Mouse (Mus musculus) kidney, postnatal 0 days (tissue): Measurements from ENCODE around the gene Gmfb. TPM values are rescaled to one million over a fixed set of nuclear protein-coding genes. Genes with fewer than 3 reads are reported as not detected.
A peak's percentile ranks its signal among the peaks of the same experiment; 100 is the strongest.

Experiments used
- ATAC-seq: fragments of 200-750 bp; cut with Nextera tagmentation; replicated peaks from 2 replicates; pipeline ENCODE4 v1.8.0; 2017; ENCODE audit warnings: low read depth, moderate number of reproducible peaks, moderate TSS enrichment, moderate library complexity; ENCODE audit not compliant: low FRiP score
- DNase-seq: peaks from one replicate; pipeline ENCODE4 v3.0.0-alpha.2; 2016; ENCODE audit warnings: low spot score
- H3K27ac ChIP-seq: fragments of 300-500 bp; sonication (generic); 2 replicates; pipeline ENCODE4 v1.5.1; 2014; ENCODE audit warnings: mild to moderate bottlenecking
- H3K27me3 ChIP-seq: fragments of 300-500 bp; sonication (generic); 2 replicates; pipeline ENCODE4 v1.6.1; 2014; ENCODE audit warnings: low read length, mixed read lengths; ENCODE audit not compliant: insufficient read depth
- H3K36me3 ChIP-seq: fragments of 300-500 bp; sonication (generic); 2 replicates; pipeline ENCODE4 v1.6.1; 2014; ENCODE audit warnings: low read length, mixed read lengths; ENCODE audit not compliant: insufficient read depth
- H3K4me1 ChIP-seq: fragments of 300-500 bp; sonication (generic); replicated peaks from 2 replicates; pipeline ENCODE4 v1.6.1; 2014; ENCODE audit warnings: antibody characterized with exemption, low read length, mixed read lengths; ENCODE audit not compliant: insufficient read depth
- H3K4me2 ChIP-seq: fragments of 300-500 bp; sonication (generic); 2 replicates; pipeline ENCODE4 v1.6.1; 2014; ENCODE audit warnings: mild to moderate bottlenecking, low read length, moderate library complexity, mixed read lengths
- H3K4me3 ChIP-seq: fragments of 300-500 bp; sonication (generic); replicated peaks from 2 replicates; pipeline ENCODE4 v1.5.1; 2014; ENCODE audit warnings: low read depth, low read length
- H3K9ac ChIP-seq: fragments of 300-500 bp; sonication (generic); 2 replicates; pipeline ENCODE4 v1.6.1; 2014; ENCODE audit warnings: low read depth, low read length
- H3K9me3 ChIP-seq: fragments of 300-500 bp; sonication (generic); replicated peaks from 2 replicates; pipeline ENCODE4 v1.6.1; 2016; ENCODE audit warnings: low read length, inconsistent platforms, mixed read lengths
- CTCF ChIP-seq: IDR thresholded peaks from 2 replicates; pipeline ENCODE4 v1.5.1; 2016; ENCODE audit warnings: antibody characterized with exemption, low read depth, mild to moderate bottlenecking, moderate library complexity
- WGBS: fragments of 180-500 bp; shearing (Covaris S2); extraction: QIAGEN DNeasy Blood & Tissue Kit; methylation state at CpG from one replicate; pipeline ENCODE4 v1.1.7; 2014; 5-methylcytosine and 5-hydroxymethylcytosine counted together
- polyA plus RNA-seq: library from polyadenylated mRNA; unstranded; fragments of >200 nt; fragmentation: Nextera tagmentation; extraction: Ambion mirVana; gene quantifications from 2 replicates; pipeline ENCODE4 v1.2.1, GENCODE M21; 2015

The Gmfb gene
- polyA plus RNA-seq, 1 experiment from 2014 or later, result 58.3 TPM

DNA sequence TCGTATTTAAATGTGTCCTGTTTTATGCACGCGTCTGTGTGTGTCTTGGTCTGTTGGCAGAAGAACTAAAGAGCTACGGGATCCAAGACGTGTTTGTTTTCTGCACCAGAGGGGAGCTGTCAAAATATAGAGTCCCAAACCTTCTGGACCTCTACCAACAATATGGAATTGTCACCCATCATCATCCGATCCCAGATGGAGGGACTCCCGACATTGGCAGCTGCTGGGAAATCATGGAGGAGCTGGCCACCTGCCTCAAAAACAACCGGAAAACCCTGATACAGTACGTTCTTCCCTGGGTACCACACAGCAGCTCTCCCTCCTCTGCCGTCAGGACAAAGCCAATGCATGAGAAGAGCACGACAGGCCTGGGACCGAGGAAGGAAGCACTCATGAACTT lies 54.9 kb downstream of the Gmfb start:
- WGBS, result 81% methylated on average over 12 of the region's 12 CpGs
- H3K4me2 ChIP-seq, result no peak overlapping the region
- H3K4me3 ChIP-seq, result no peak overlapping the region
- TF ChIP-seq CTCF, result no peak
- H3K27ac ChIP-seq, result no peak overlapping the region
- H3K9ac ChIP-seq, result no peak overlapping the region
- H3K9me3 ChIP-seq, result no peaks in the 10 kb centered on the region
- ATAC-seq (no peak), DNase-seq (no peak)
- H3K4me1 ChIP-seq, result no peaks in the 10 kb centered on the region
- H3K36me3 ChIP-seq, result peaks cover 24% of the 10 kb centered on the region
- H3K27me3 ChIP-seq, result no peaks in the 10 kb centered on the region

DNA sequence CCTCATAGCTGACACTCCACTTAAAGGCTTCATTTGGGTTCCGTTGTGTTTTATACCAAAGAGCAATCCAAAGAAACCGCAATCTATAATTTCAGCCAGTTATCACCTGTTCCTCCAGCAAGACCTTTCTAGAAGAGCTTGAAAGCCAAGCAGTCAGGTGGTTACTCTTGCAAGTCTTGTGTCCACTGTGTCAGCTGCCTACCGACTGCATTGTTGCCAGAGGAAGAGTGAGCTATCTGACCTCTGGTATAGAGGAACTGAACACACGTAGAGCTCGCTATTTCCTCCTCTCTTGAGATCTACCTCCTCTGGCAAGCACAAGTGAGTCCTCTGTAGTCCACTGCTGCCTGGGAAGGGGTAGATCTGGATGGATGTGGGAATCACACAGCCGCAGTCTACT lies 60.9 kb downstream of the Gmfb start:
- H3K9me3 ChIP-seq, result no peaks in the 10 kb centered on the region
- DNase-seq (peak; percentile 8), ATAC-seq (no peak)
- H3K9ac ChIP-seq, result peak overlapping the region; percentile 67
- peak overlapping the region; percentile 97 for H3K4me2 ChIP-seq
- 47% methylated on average over 6 of the region's 6 CpGs for WGBS
- H3K27me3 ChIP-seq, result no peaks in the 10 kb centered on the region
- H3K4me3 ChIP-seq, result peak overlapping the region; percentile 82
- no peaks in the 10 kb centered on the region for H3K36me3 ChIP-seq
- TF ChIP-seq CTCF, result no peak
- peaks cover 8% of the 10 kb centered on the region; the same call in 1 of the 2 replicates for H3K4me1 ChIP-seq
- no peak overlapping the region for H3K27ac ChIP-seq

DNA sequence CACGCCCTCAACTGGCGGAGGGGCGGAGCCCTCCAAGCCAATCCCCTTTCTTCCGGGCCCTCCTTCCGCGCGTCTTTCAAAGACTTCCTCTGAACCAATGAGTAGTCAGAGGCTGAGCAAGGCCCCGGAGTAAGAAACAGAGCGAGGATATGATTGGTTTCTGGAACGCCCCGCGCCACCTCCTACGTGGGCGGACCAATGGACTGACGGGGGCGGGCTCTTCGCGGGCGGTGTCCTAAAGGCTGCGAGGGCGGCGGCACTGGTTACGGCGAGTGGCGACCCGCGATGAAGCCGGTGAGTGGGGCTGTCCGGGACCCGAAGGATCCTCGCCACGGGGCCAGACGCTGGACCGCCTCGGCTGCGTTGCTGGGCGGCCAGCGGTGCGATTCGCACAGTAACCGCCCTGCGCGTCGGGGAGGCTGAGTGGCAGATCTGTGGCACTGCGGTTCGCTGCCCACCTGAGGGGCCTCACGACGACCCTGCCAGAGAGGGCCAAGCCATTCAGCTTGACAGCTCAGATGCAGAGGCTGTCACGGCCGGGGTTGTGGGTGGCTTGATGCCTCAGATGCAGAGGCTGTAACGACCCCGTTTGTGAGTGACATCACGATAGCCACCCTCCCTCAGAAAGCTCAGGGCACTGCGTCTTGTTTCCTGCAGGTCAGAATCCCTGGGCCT lies 61.5 kb downstream of the Gmfb start, which contains the start of gene Cdkn3:
Gene Cdkn3, plus strand, starts transcription at position 187 of the 675 bp plus-strand sequence.
- Histone ChIP-seq H3K4me2 (peak within 1 kb of the TSS; percentile 97), H3K36me3 (no peaks in the 10 kb centered on the region), H3K4me1 (peaks cover 8% of the 10 kb centered on the region; the same call in 1 of the 2 replicates), H3K9ac (peak within 1 kb of the TSS; percentile 67), H3K4me3 (peak within 1 kb of the TSS; percentile 82), H3K9me3 (no peaks in the 10 kb centered on the region), H3K27ac (0 out of 2 replicates have a peak within 1 kb of the TSS, but pooled peaks have one; percentile 50), H3K27me3 (no peaks in the 10 kb centered on the region)
- peak; percentile 99 for DNase-seq
- WGBS, result under 1% methylated on average over 54 of the region's 54 CpGs
- peak; percentile 100 for ATAC-seq
- TF ChIP-seq CTCF, result 0 out of 2 replicates have a peak, but pooled peaks have one; percentile 10

DNA sequence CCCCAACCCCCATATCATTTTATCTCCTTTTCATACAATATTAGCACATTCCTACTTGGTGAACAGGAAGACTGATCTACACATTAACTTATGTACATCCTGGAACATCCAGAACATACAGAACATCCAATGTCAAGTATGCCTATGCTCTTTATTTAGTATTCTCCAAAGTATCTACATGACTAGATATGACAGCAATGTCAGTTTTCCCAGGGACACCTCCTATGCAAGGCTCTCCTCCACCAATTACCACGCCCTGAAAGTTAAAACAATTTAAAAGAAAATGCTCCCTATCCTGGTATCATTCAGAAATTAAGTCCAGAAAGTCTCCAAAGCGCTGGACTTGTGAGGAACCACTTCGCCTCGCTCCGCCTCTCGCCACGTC lies 62.1 kb downstream of the Gmfb start:
- no peaks in the 10 kb centered on the region for H3K36me3 ChIP-seq
- no peaks in the 10 kb centered on the region for H3K9me3 ChIP-seq
- peak overlapping the region; percentile 97 for H3K4me2 ChIP-seq
- H3K4me3 ChIP-seq, result peak overlapping the region; percentile 82
- WGBS, result under 1% methylated on average over 7 of the region's 7 CpGs
- no peaks in the 10 kb centered on the region for H3K27me3 ChIP-seq
- no peak for ATAC-seq
- no peak for DNase-seq
- no peak overlapping the region for H3K27ac ChIP-seq
- TF ChIP-seq CTCF, result no peak
- H3K9ac ChIP-seq, result no peak overlapping the region
- H3K4me1 ChIP-seq, result peaks cover 8% of the 10 kb centered on the region; the same call in 1 of the 2 replicates

Other genes starting within 250 kb of the Gmfb start
- gene Cdkn3, start 61.7 kb downstream of the Gmfb start, polyA plus RNA-seq, result 38.0 and 44.0 TPM in 2 replicates
- 170 and 187 TPM in 2 replicates for gene Cnih1, start 33.8 kb downstream of the Gmfb start, polyA plus RNA-seq
- gene Cgrrf1, start 9.9 kb upstream of the Gmfb start, polyA plus RNA-seq, result 41.9 and 44.0 TPM in 2 replicates
- gene Samd4, start 60.6 kb upstream of the Gmfb start, polyA plus RNA-seq, result 4.4 and 5.2 TPM in 2 replicates